ENCODE assay signal across 17 mouse cellular contexts in the genomic region with DNA sequence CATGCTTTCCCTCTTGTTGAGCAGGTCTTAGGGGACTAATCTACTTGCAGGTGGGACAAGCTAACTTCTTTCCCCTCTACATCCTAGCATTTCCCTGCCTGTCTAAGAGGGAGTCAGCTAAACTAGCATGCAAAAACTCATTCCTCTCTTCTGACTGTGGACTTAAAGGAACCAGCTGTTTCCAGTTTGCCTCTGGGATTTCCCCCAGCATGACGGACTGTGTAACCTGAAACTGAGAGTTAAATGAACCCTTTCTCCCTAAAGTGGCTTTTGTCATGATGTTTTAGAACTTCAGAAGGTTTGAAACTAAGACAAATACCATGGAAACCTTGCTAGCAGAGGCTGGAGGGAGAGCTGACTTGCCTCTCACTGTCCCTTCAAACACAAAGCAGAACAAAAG.
"Had no signal": no experiment of that assay in that cellular context is flagged by ENCODE, and none has a peak within 500 bp of the region (broad histone marks: within the 10 kb centered on the region; RNA-seq: fewer than 3 reads in every experiment).

No protein-coding gene starts in this region.

- H3K9ac ChIP-seq: lung, embryonic 14.5 days; midbrain, embryonic 13.5 days; midbrain, embryonic 15.5 days; neural tube, embryonic 12.5 days had no signal

- H3K27ac ChIP-seq: macrophage; midbrain, embryonic 13.5 days; midbrain, embryonic 15.5 days; neural tube, embryonic 12.5 days had no signal

- H3K36me3 ChIP-seq: midbrain, embryonic 13.5 days; midbrain, embryonic 15.5 days; neural tube, embryonic 12.5 days had no signal

- H3K4me1 ChIP-seq: midbrain, embryonic 15.5 days had no signal

- DNase-seq: lung, adult 18-20 months; lung, embryonic 14.5 days; lung, postnatal 10 days; retina, postnatal 1 day; right cerebral cortex, adult 18-20 months; right cerebral cortex, postnatal 25 days; right cerebral cortex, postnatal 4 days; spleen, adult 18-20 months; thymus, adult 18-20 months; thymus, postnatal 14 days; thymus, postnatal 36 days had no signal

- H3K9me3 ChIP-seq: midbrain, embryonic 13.5 days; midbrain, embryonic 15.5 days; neural tube, embryonic 12.5 days had no signal

- ATAC-seq: midbrain, embryonic 13.5 days; midbrain, embryonic 15.5 days had no signal

- H3K4me2 ChIP-seq: lung, embryonic 14.5 days; midbrain, embryonic 11.5 days; midbrain, embryonic 13.5 days; midbrain, embryonic 15.5 days; neural tube, embryonic 12.5 days had no signal

- H3K27me3 ChIP-seq: megakaryocyte, embryonic 14.5 days; midbrain, embryonic 13.5 days; midbrain, embryonic 15.5 days; neural tube, embryonic 12.5 days had no signal

- H3K4me3 ChIP-seq: megakaryocyte, embryonic 14.5 days; midbrain, embryonic 13.5 days; midbrain, embryonic 15.5 days; neural tube, embryonic 12.5 days had no signal
